Mouse (Mus musculus): ENCODE results near the gene Uqcc2. TPM values are rescaled to one million over a fixed set of nuclear protein-coding genes. Genes with fewer than 3 reads are reported as not detected.

The Uqcc2 gene
- polyA plus RNA-seq, 1 experiment from 2014 or later = 266 TPM

DNA sequence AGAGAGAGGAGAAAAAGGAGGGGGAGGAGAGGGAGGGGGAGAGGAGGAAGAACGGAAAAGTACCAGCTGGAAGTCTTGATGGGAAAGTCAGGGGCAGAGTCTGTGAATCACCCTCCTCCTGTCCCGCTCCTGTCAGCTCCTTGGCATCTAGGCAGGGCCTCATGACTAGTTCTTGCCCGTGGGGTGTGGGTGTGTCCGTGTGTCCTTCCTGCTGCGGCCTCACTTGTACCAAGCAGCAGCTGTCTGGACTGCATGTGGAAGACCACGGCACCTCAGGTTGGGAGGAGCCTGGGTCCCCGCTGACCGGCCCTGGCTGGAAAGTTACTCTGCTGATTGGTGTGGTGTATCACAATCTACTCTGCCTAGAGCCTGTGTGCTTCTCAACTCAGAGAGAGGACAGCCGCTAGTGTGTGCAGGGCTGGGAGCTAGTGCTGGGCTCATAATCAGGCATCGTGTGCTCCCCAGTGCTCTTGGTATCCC is 8.3 kb upstream of the Uqcc2 start:
- H3K4me2 ChIP-seq (replicated peaks; ENCODE audit: low read depth, low read length) = peak overlapping the region; percentile 39
- WGBS = 20% methylated on average over 10 of the region's 10 CpGs
- peak; percentile 62 for ATAC-seq (ENCODE audit: low FRiP score, low TSS enrichment)
- H3K27me3 ChIP-seq (ENCODE audit: insufficient read depth, low read length) = no peaks in the 10 kb centered on the region
- no peak overlapping the region for H3K4me3 ChIP-seq (ENCODE audit: low read length)
- no peaks in the 10 kb centered on the region for H3K9me3 ChIP-seq (ENCODE audit: low read length)
- peak overlapping the region; percentile 27; the same call in 1 of the 2 replicates for H3K9ac ChIP-seq (replicated peaks; ENCODE audit: low read length)
- no peaks in the 10 kb centered on the region for H3K36me3 ChIP-seq (ENCODE audit: insufficient read depth, low read length)
- no peak overlapping the region for H3K27ac ChIP-seq (ENCODE audit: low read length)
- H3K4me1 ChIP-seq (ENCODE audit: insufficient read depth, low read length) = peaks cover 46% of the 10 kb centered on the region

DNA sequence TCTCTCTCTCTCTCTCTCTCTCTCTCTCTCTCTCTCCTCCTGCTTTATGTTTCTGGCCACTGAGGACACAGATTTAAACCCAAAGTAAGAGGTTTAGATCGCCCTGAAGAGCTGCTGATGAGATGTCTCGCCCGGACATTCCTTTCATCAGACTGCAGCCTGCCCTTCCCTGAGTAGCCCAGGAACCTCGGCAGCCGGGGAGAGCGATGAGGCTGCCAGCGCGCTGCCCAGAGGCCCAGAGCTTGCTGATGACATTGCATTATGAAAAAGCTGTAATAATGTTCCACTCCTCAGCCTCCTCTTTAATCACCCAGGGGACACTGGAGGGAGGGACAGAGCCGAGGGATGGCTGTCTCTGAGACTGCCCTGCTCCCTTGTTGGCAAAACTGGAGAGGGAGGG is 6.5 kb upstream of the Uqcc2 start:
- no peaks in the 10 kb centered on the region for H3K27me3 ChIP-seq (ENCODE audit: insufficient read depth, low read length)
- no peak overlapping the region for H3K27ac ChIP-seq (ENCODE audit: low read length)
- H3K9me3 ChIP-seq (ENCODE audit: low read length) = no peaks in the 10 kb centered on the region
- no peak overlapping the region for H3K4me2 ChIP-seq (replicated peaks; ENCODE audit: low read depth, low read length)
- H3K9ac ChIP-seq (replicated peaks; ENCODE audit: low read length) = no peak overlapping the region
- H3K36me3 ChIP-seq (ENCODE audit: insufficient read depth, low read length) = no peaks in the 10 kb centered on the region
- 48% methylated on average over 9 of the region's 9 CpGs for WGBS
- no peak for ATAC-seq (ENCODE audit: low FRiP score, low TSS enrichment)
- no peak overlapping the region for H3K4me3 ChIP-seq (ENCODE audit: low read length)
- peaks cover 34% of the 10 kb centered on the region for H3K4me1 ChIP-seq (ENCODE audit: insufficient read depth, low read length)

DNA sequence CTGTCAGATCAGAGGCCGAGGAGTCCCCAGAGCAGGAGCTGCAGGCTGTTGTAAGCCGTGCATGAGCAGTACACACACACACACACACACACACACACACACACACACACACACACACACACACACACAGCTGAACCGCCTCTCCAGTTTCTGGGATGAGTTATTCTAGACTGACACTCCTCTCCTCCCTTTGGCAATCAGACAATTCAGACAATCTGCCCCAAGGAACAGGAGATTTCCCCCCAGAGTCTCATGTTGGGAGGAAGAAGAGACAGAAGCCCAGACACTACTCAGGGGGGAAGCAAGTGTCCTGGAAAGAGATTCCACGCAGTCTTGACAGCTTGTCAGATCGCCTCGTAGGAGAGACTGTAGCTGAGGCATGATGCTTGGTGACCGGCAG is 5.6 kb upstream of the Uqcc2 start:
- Histone ChIP-seq H3K4me1 (ENCODE audit: insufficient read depth, low read length) (peaks cover 38% of the 10 kb centered on the region), H3K4me2 (replicated peaks; ENCODE audit: low read depth, low read length) (no peak overlapping the region), H3K4me3 (ENCODE audit: low read length) (no peak overlapping the region), H3K27me3 (ENCODE audit: insufficient read depth, low read length) (no peaks in the 10 kb centered on the region), H3K9ac (replicated peaks; ENCODE audit: low read length) (no peak overlapping the region), H3K27ac (ENCODE audit: low read length) (no peak overlapping the region), H3K36me3 (ENCODE audit: insufficient read depth, low read length) (no peaks in the 10 kb centered on the region), H3K9me3 (ENCODE audit: low read length) (no peaks in the 10 kb centered on the region)
- WGBS = 25% methylated on average over 7 of the region's 7 CpGs
- ATAC-seq (ENCODE audit: low FRiP score, low TSS enrichment) = no peak

DNA sequence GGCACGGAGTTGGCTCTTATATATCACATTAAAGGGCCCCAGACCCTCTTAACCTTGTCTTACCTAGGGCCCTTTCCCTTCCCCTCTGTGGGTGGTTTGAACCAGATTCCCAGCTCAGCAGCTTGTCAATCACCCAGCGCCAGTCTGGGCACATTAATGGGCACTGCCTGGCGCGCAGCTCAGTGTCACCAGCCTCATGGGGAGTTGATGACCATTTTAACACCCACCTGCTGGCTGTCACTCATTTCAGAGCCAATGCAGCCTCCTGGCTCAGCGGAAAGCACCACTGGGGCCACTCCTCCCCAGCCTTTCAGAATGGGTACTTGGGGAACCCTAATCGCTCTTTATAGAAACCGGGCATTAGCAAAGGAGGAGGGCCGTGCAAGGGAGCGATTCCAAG is 4.7 kb upstream of the Uqcc2 start:
- Histone ChIP-seq H3K27ac (ENCODE audit: low read length) (no peak overlapping the region), H3K9me3 (ENCODE audit: low read length) (no peaks in the 10 kb centered on the region), H3K4me1 (ENCODE audit: insufficient read depth, low read length) (peaks cover 32% of the 10 kb centered on the region), H3K4me2 (replicated peaks; ENCODE audit: low read depth, low read length) (no peak overlapping the region), H3K9ac (replicated peaks; ENCODE audit: low read length) (no peak overlapping the region), H3K36me3 (ENCODE audit: insufficient read depth, low read length) (no peaks in the 10 kb centered on the region), H3K27me3 (ENCODE audit: insufficient read depth, low read length) (no peaks in the 10 kb centered on the region), H3K4me3 (ENCODE audit: low read length) (no peak overlapping the region)
- no peak for ATAC-seq (ENCODE audit: low FRiP score, low TSS enrichment)
- 76% methylated on average over 9 of the region's 9 CpGs for WGBS

DNA sequence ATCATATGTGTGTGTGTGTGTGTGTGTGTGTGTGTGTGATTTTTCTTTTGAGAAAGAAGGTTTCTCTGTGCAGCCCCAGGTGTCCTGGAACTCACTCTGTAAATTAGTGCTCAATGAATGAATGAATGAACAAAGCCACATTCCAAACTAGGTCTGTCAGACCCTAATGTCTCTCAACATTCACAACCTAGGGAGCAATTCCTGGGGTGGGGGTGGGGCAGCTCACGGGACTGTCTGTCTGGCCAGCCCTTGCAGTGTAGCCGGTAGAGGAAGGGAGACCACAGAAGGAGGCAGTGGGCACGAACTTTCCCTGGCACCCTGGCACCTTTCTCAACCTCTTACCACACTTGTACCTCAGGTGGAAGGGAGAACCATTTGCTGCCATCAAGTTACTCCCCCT is 999 bp upstream of the Uqcc2 start:
- 23% methylated on average over 3 of the region's 3 CpGs for WGBS
- no peaks in the 10 kb centered on the region for H3K27me3 ChIP-seq (ENCODE audit: insufficient read depth, low read length)
- peaks cover 56% of the 10 kb centered on the region for H3K4me1 ChIP-seq (ENCODE audit: insufficient read depth, low read length)
- no peaks in the 10 kb centered on the region for H3K36me3 ChIP-seq (ENCODE audit: insufficient read depth, low read length)
- H3K4me2 ChIP-seq (replicated peaks; ENCODE audit: low read depth, low read length) = no peak overlapping the region
- no peak overlapping the region for H3K9ac ChIP-seq (replicated peaks; ENCODE audit: low read length)
- no peak overlapping the region for H3K27ac ChIP-seq (ENCODE audit: low read length)
- ATAC-seq (ENCODE audit: low FRiP score, low TSS enrichment) = no peak
- H3K4me3 ChIP-seq (ENCODE audit: low read length) = no peak overlapping the region
- H3K9me3 ChIP-seq (ENCODE audit: low read length) = no peaks in the 10 kb centered on the region

DNA sequence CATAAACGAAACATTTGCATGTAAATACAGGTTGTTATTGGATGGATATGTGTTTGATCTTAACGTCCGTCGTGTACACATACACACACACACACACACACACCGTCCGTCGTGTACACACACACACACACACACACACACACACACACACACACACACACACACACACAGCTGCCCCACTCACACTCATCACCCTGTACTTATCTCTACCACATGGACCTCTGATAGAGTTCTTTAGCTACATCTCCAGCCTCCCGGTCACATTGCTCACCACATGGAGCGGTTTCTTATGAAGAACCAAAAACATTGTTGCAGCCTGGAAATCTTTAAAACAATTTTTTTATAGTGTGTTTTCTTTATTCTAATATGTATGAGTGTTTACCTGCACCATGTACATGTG is 471 bp upstream of the Uqcc2 start:
- WGBS = 29% methylated on average over 9 of the region's 9 CpGs
- no peaks in the 10 kb centered on the region for H3K36me3 ChIP-seq (ENCODE audit: insufficient read depth, low read length)
- H3K4me3 ChIP-seq (ENCODE audit: low read length) = peak overlapping the region; percentile 81
- H3K27me3 ChIP-seq (ENCODE audit: insufficient read depth, low read length) = no peaks in the 10 kb centered on the region
- no peaks in the 10 kb centered on the region for H3K9me3 ChIP-seq (ENCODE audit: low read length)
- H3K9ac ChIP-seq (replicated peaks; ENCODE audit: low read length) = peak overlapping the region; percentile 62
- peak overlapping the region; percentile 56 for H3K4me2 ChIP-seq (replicated peaks; ENCODE audit: low read depth, low read length)
- ATAC-seq (ENCODE audit: low FRiP score, low TSS enrichment) = no peak
- peaks cover 56% of the 10 kb centered on the region for H3K4me1 ChIP-seq (ENCODE audit: insufficient read depth, low read length)
- H3K27ac ChIP-seq (ENCODE audit: low read length) = no peak overlapping the region

DNA sequence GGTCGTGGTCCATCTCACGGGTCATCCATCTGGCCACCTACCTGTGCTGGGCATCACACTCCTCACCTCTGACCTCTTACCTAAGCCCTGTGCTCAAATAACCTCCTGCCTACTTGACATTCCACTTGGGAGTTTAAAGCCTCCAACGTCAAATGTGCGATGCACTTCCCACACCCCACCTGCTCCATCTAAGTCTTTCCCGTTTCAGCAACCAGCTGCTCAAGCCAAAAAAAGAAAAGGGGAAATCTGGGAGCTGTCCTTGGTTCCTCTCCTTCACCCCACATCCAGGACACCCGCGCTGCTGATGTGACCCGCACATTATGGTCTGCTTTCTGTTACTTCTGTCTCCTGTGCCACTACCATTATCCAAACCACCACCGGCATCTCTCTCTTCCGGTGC is 1.5 kb downstream of the Uqcc2 start:
- H3K4me1 ChIP-seq (ENCODE audit: insufficient read depth, low read length) = peaks cover 52% of the 10 kb centered on the region
- H3K9me3 ChIP-seq (ENCODE audit: low read length) = no peaks in the 10 kb centered on the region
- 81% methylated on average over 10 of the region's 10 CpGs for WGBS
- no peaks in the 10 kb centered on the region for H3K27me3 ChIP-seq (ENCODE audit: insufficient read depth, low read length)
- H3K27ac ChIP-seq (ENCODE audit: low read length) = no peak overlapping the region
- no peak overlapping the region for H3K4me2 ChIP-seq (replicated peaks; ENCODE audit: low read depth, low read length)
- ATAC-seq (ENCODE audit: low FRiP score, low TSS enrichment) = no peak
- H3K4me3 ChIP-seq (ENCODE audit: low read length) = no peak overlapping the region
- H3K36me3 ChIP-seq (ENCODE audit: insufficient read depth, low read length) = no peaks in the 10 kb centered on the region
- H3K9ac ChIP-seq (replicated peaks; ENCODE audit: low read length) = no peak overlapping the region

DNA sequence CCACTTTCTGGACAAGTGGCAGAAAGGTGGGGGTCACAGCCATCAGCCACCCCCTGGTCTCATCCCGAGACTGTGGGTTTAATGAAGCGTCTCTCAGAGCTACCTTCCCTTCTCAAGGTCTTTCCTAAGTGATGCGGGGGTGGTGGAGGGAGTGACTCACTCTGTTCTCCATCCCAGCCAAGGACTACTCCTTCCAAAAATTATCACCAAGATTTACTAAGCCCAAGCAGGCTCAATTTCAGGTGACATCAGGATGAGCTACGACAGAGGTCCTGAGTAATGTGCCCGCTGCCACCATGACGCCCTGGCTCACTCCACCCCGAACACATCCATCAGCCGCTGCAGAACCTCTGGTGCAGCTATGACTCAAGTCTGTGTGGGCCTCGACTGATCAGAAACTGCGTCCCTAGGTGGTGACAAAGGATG is 2.5 kb downstream of the Uqcc2 start:
- H3K4me2 ChIP-seq (replicated peaks; ENCODE audit: low read depth, low read length) = no peak overlapping the region
- no peak overlapping the region for H3K4me3 ChIP-seq (ENCODE audit: low read length)
- ATAC-seq (ENCODE audit: low FRiP score, low TSS enrichment) = peak; percentile 51
- H3K27me3 ChIP-seq (ENCODE audit: insufficient read depth, low read length) = no peaks in the 10 kb centered on the region
- no peaks in the 10 kb centered on the region for H3K36me3 ChIP-seq (ENCODE audit: insufficient read depth, low read length)
- 51% methylated on average over 10 of the region's 10 CpGs for WGBS
- no peaks in the 10 kb centered on the region for H3K9me3 ChIP-seq (ENCODE audit: low read length)
- no peak overlapping the region for H3K27ac ChIP-seq (ENCODE audit: low read length)
- H3K4me1 ChIP-seq (ENCODE audit: insufficient read depth, low read length) = peaks cover 52% of the 10 kb centered on the region
- H3K9ac ChIP-seq (replicated peaks; ENCODE audit: low read length) = no peak overlapping the region

DNA sequence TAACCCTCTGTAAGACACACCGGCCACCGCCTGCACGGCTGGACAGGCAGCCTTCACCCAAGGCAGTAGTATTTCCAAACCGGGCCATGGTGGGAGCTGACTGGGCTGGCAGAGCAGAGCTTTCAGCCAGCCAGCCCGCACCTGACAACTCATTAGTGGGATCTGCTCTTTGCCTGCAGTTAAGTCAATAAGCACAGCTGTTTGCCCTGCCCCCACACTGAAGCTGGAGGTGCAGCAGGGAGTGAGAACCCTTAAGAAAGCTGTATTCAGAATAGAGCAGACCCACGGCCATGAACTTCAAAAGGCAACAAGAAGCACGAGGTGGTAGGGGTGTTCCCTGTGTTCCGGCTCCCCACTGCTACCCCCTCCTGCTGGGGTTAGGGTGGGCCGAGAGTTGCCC is 3.5 kb downstream of the Uqcc2 start:
- no peak overlapping the region for H3K4me3 ChIP-seq (ENCODE audit: low read length)
- ATAC-seq (ENCODE audit: low FRiP score, low TSS enrichment) = no peak
- no peak overlapping the region for H3K4me2 ChIP-seq (replicated peaks; ENCODE audit: low read depth, low read length)
- WGBS = 44% methylated on average over 9 of the region's 9 CpGs
- H3K27ac ChIP-seq (ENCODE audit: low read length) = no peak overlapping the region
- H3K4me1 ChIP-seq (ENCODE audit: insufficient read depth, low read length) = peaks cover 49% of the 10 kb centered on the region
- peaks cover 5% of the 10 kb centered on the region; the same call in 1 of the 2 replicates for H3K36me3 ChIP-seq (ENCODE audit: insufficient read depth, low read length)
- H3K9ac ChIP-seq (replicated peaks; ENCODE audit: low read length) = no peak overlapping the region; the same call in 1 of the 2 replicates
- H3K27me3 ChIP-seq (ENCODE audit: insufficient read depth, low read length) = no peaks in the 10 kb centered on the region
- no peaks in the 10 kb centered on the region for H3K9me3 ChIP-seq (ENCODE audit: low read length)

DNA sequence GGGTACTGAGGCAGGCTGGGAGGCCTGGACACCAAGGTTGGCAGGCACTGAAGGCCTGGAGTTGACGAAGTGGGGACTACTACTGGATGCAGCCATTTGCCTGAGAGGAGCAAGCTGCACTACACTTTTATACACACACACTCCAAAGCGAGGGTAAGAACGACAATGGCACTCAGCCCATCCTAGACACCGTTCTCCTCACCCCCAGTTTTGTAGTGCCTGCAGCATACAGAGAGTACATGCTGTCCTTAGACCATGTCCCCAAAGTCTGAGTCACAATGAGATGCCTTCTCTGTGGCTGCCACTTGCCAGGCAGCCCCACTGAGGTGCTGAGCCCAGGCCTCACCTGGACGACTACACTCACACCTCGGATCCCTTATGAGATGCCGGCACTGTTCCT is 3.9 kb downstream of the Uqcc2 start:
- H3K4me1 ChIP-seq (ENCODE audit: insufficient read depth, low read length) = peaks cover 44% of the 10 kb centered on the region
- peaks cover 5% of the 10 kb centered on the region; the same call in 1 of the 2 replicates for H3K36me3 ChIP-seq (ENCODE audit: insufficient read depth, low read length)
- H3K4me3 ChIP-seq (ENCODE audit: low read length) = no peak overlapping the region
- ATAC-seq (ENCODE audit: low FRiP score, low TSS enrichment) = no peak
- H3K27me3 ChIP-seq (ENCODE audit: insufficient read depth, low read length) = no peaks in the 10 kb centered on the region
- H3K9me3 ChIP-seq (ENCODE audit: low read length) = no peaks in the 10 kb centered on the region
- H3K27ac ChIP-seq (ENCODE audit: low read length) = no peak overlapping the region
- H3K9ac ChIP-seq (replicated peaks; ENCODE audit: low read length) = no peak overlapping the region; the same call in 1 of the 2 replicates
- WGBS = 82% methylated on average over 7 of the region's 7 CpGs
- no peak overlapping the region for H3K4me2 ChIP-seq (replicated peaks; ENCODE audit: low read depth, low read length)
